Mouse (Mus musculus) kidney, postnatal 0 days (tissue): ENCODE data around the gene Pex5l. TPM values are rescaled to one million over a fixed set of nuclear protein-coding genes. Genes with fewer than 3 reads are reported as not detected.

ENCODE experiments used
- ATAC-seq: fragments of 200-750 bp; cut with Nextera tagmentation; replicated peaks from 2 replicates; pipeline ENCODE4 v1.8.0; 2017; ENCODE audit warnings: low read depth, moderate number of reproducible peaks, moderate TSS enrichment, moderate library complexity; ENCODE audit not compliant: low FRiP score
- DNase-seq: peaks from one replicate; pipeline ENCODE4 v3.0.0-alpha.2; 2016; ENCODE audit warnings: low spot score
- H3K27ac ChIP-seq: fragments of 300-500 bp; sonication (generic); 2 replicates; pipeline ENCODE4 v1.5.1; 2014; ENCODE audit warnings: mild to moderate bottlenecking
- H3K27me3 ChIP-seq: fragments of 300-500 bp; sonication (generic); 2 replicates; pipeline ENCODE4 v1.6.1; 2014; ENCODE audit warnings: low read length, mixed read lengths; ENCODE audit not compliant: insufficient read depth
- H3K36me3 ChIP-seq: fragments of 300-500 bp; sonication (generic); 2 replicates; pipeline ENCODE4 v1.6.1; 2014; ENCODE audit warnings: low read length, mixed read lengths; ENCODE audit not compliant: insufficient read depth
- H3K4me1 ChIP-seq: fragments of 300-500 bp; sonication (generic); replicated peaks from 2 replicates; pipeline ENCODE4 v1.6.1; 2014; ENCODE audit warnings: antibody characterized with exemption, low read length, mixed read lengths; ENCODE audit not compliant: insufficient read depth
- H3K4me2 ChIP-seq: fragments of 300-500 bp; sonication (generic); 2 replicates; pipeline ENCODE4 v1.6.1; 2014; ENCODE audit warnings: mild to moderate bottlenecking, low read length, moderate library complexity, mixed read lengths
- H3K4me3 ChIP-seq: fragments of 300-500 bp; sonication (generic); replicated peaks from 2 replicates; pipeline ENCODE4 v1.5.1; 2014; ENCODE audit warnings: low read depth, low read length
- H3K9ac ChIP-seq: fragments of 300-500 bp; sonication (generic); 2 replicates; pipeline ENCODE4 v1.6.1; 2014; ENCODE audit warnings: low read depth, low read length
- H3K9me3 ChIP-seq: fragments of 300-500 bp; sonication (generic); replicated peaks from 2 replicates; pipeline ENCODE4 v1.6.1; 2016; ENCODE audit warnings: low read length, inconsistent platforms, mixed read lengths
- CTCF ChIP-seq: IDR thresholded peaks from 2 replicates; pipeline ENCODE4 v1.5.1; 2016; ENCODE audit warnings: antibody characterized with exemption, low read depth, mild to moderate bottlenecking, moderate library complexity
- WGBS: fragments of 180-500 bp; shearing (Covaris S2); extraction: QIAGEN DNeasy Blood & Tissue Kit; methylation state at CpG from one replicate; pipeline ENCODE4 v1.1.7; 2014; 5-methylcytosine and 5-hydroxymethylcytosine counted together
- polyA plus RNA-seq: library from polyadenylated mRNA; unstranded; fragments of >200 nt; fragmentation: Nextera tagmentation; extraction: Ambion mirVana; gene quantifications from 2 replicates; pipeline ENCODE4 v1.2.1, GENCODE M21; 2015

Pex5l gene
- polyA plus RNA-seq, 1 experiment from 2014 or later, result 0.13 TPM

DNA sequence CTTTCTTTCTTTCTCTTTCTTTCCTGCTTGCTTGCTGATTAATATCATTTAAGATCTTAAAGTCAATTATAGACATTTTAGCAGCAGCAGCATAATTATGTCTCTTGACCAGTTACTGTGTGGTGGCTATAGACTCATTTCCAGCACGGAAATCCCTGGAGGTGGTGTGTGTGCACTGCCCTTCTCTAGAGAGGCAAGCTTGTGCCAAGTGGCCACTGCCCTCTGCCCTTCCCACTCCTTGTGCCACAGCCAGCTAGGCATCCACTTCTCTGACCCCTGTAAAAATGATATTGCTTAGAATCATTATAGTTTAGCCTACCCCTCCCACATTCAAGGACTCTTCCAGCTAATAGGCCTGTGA lies 69.2 kb downstream of the Pex5l start:
- no peaks in the 10 kb centered on the region for H3K4me1 ChIP-seq
- no peak overlapping the region for H3K9ac ChIP-seq
- no peak overlapping the region for H3K27ac ChIP-seq
- no peak for TF ChIP-seq CTCF
- no peaks in the 10 kb centered on the region for H3K9me3 ChIP-seq
- H3K36me3 ChIP-seq, result no peaks in the 10 kb centered on the region
- no peak overlapping the region for H3K4me3 ChIP-seq
- ATAC-seq (no peak), DNase-seq (no peak)
- 60% methylated on average over 1 of the region's 1 CpGs for WGBS
- H3K4me2 ChIP-seq, result no peak overlapping the region
- H3K27me3 ChIP-seq, result no peaks in the 10 kb centered on the region

GRCm38 (mm10) chr3:33070771-33071170 lies 72.3 kb downstream of the Pex5l start:
- Histone ChIP-seq H3K4me2 (no peak overlapping the region), H3K36me3 (no peaks in the 10 kb centered on the region), H3K4me1 (no peaks in the 10 kb centered on the region), H3K9me3 (no peaks in the 10 kb centered on the region), H3K9ac (no peak overlapping the region), H3K27me3 (no peaks in the 10 kb centered on the region), H3K27ac (no peak overlapping the region), H3K4me3 (no peak overlapping the region)
- ATAC-seq, result no peak
- 93% methylated on average over 6 of the region's 6 CpGs for WGBS
- no peak for DNase-seq
- no peak for TF ChIP-seq CTCF

GRCm38 (mm10) chr3:33068146-33068545 lies 74.9 kb downstream of the Pex5l start:
- Histone ChIP-seq H3K9me3 (no peaks in the 10 kb centered on the region), H3K36me3 (no peaks in the 10 kb centered on the region), H3K4me2 (no peak overlapping the region), H3K27ac (no peak overlapping the region), H3K4me1 (no peaks in the 10 kb centered on the region), H3K27me3 (no peaks in the 10 kb centered on the region), H3K4me3 (no peak overlapping the region), H3K9ac (no peak overlapping the region)
- no peak for ATAC-seq
- TF ChIP-seq CTCF, result no peak
- 73% methylated on average over 5 of the region's 5 CpGs for WGBS
- no peak for DNase-seq

DNA sequence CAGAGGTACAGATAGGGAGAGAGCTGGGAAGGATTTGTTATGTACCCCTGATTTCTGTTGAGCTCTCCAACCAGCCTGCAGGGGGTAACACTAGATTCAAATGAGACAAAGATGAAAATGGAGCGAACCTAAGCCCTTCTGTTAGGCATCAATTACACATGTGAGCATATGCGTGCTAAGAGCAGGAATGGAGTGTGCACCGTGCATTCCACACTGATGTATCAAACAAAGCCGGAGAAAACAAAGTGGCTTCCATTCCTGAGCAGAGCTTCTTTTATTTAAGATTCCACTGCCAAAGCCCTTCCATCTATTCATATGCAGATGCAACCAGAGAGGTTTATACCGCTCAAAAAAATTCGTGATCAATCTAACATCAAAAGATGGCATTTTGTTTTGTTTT lies 79.5 kb downstream of the Pex5l start:
- DNase-seq (no peak), ATAC-seq (no peak)
- H3K27me3 ChIP-seq, result no peaks in the 10 kb centered on the region
- no peak overlapping the region for H3K27ac ChIP-seq
- TF ChIP-seq CTCF, result no peak
- WGBS, result 69% methylated on average over 6 of the region's 6 CpGs
- no peaks in the 10 kb centered on the region for H3K36me3 ChIP-seq
- no peak overlapping the region for H3K9ac ChIP-seq
- no peak overlapping the region for H3K4me2 ChIP-seq
- no peaks in the 10 kb centered on the region for H3K4me1 ChIP-seq
- H3K4me3 ChIP-seq, result no peak overlapping the region
- H3K9me3 ChIP-seq, result no peaks in the 10 kb centered on the region

DNA sequence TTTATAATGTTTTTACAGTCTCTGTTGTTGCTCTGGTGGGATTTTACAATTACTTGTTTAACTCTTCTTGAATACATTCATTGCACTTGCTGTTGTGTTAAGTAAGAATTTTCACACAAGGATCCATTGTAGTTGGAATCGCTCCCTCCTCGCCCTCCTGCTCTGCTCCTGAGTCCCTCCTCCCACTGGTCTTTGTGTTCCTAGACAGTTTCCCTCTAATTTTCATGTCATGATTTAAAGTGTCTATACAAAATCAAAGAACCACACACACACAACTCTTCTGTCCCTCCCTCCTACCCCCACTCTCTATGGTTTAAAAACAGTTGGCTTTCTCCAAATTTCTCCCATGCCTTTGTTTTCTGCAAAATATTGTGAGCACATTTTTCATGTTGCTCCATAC lies 81.6 kb downstream of the Pex5l start:
- no peak for TF ChIP-seq CTCF
- 82% methylated on average over 2 of the region's 2 CpGs for WGBS
- H3K27ac ChIP-seq, result no peak overlapping the region
- H3K4me2 ChIP-seq, result no peak overlapping the region
- H3K4me1 ChIP-seq, result no peaks in the 10 kb centered on the region
- H3K36me3 ChIP-seq, result no peaks in the 10 kb centered on the region
- no peaks in the 10 kb centered on the region for H3K9me3 ChIP-seq
- no peak overlapping the region for H3K4me3 ChIP-seq
- ATAC-seq, result no peak
- H3K27me3 ChIP-seq, result no peaks in the 10 kb centered on the region
- H3K9ac ChIP-seq, result no peak overlapping the region
- DNase-seq, result no peak

DNA sequence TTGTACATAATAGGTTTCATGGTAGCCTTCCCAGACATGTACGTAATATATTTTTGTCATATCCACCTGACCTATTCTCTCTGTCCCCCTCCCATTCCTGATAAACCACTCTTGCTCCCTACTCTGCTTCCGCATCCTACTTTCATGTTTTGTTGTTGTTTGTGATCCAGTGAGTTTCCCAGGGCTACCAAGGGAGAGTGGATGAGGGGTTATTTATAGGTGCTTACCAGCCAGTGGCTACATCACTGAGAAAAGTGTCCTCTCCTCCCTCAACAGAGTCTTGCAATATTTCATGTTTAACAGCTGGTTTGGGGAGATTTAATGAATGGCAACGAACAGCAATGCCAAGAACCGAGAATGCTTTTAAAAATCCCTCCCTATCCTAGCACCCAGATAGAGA lies 82.0 kb downstream of the Pex5l start:
- no peak overlapping the region for H3K9ac ChIP-seq
- H3K9me3 ChIP-seq, result no peaks in the 10 kb centered on the region
- H3K27ac ChIP-seq, result no peak overlapping the region
- no peaks in the 10 kb centered on the region for H3K36me3 ChIP-seq
- DNase-seq (no peak), ATAC-seq (no peak)
- H3K4me2 ChIP-seq, result no peak overlapping the region
- no peaks in the 10 kb centered on the region for H3K4me1 ChIP-seq
- H3K4me3 ChIP-seq, result no peak overlapping the region
- no peak for TF ChIP-seq CTCF
- 59% methylated on average over 4 of the region's 4 CpGs for WGBS
- no peaks in the 10 kb centered on the region for H3K27me3 ChIP-seq

DNA sequence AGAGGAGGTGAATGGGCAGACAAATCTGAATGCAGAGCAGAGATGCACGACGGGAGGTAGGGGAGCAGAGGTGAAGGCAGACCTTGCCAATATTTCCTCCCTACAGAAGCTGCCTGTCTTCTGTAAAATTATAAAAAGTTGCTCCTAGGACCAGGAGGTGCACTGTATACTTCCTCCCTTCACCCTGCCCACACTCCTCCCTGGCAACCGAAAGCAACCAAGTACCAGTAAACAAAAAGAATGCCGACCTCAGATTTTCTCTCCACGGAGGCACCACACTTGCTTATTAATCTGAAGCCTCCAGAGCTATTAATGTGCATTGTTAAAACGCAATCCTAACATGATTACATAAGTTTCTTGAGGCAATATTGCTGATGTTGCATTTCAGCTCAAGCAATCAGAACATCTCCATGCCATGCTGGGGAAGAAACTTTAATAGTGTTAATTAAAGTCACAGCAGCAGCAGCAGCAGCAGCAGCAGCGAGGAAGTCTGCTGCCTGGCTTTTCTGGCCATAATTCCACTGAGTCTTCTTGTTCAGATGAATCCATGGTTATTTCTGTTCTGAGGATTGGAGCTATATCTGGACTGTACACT lies 82.6 kb downstream of the Pex5l start:
- Histone ChIP-seq H3K36me3 (no peaks in the 10 kb centered on the region), H3K4me2 (no peak overlapping the region), H3K9me3 (no peaks in the 10 kb centered on the region), H3K4me3 (no peak overlapping the region), H3K9ac (no peak overlapping the region), H3K27me3 (no peaks in the 10 kb centered on the region), H3K4me1 (no peaks in the 10 kb centered on the region), H3K27ac (no peak overlapping the region)
- no peak for TF ChIP-seq CTCF
- WGBS, result 52% methylated on average over 7 of the region's 7 CpGs
- ATAC-seq (no peak), DNase-seq (no peak)
